Mouse (Mus musculus) kidney, adult 18-20 months (tissue): ENCODE measurements at regions not wholly inside any gene's neighbourhood (a gene's known extent, or its start where the extent isn't known, plus 50 kb on each side); places are given as distances from the start of the nearest gene placed in this dataset.
A peak's percentile ranks its signal among the peaks of the same experiment; 100 is the strongest.
"Not testable (repeated sequence)": the region's sequence is repeated elsewhere in the genome, so short reads cannot be mapped to it uniquely, and the experiment has no call there.

Experiments
- DNase-seq: peaks from one replicate; pipeline ENCODE4 v3.0.0; 2021

DNA sequence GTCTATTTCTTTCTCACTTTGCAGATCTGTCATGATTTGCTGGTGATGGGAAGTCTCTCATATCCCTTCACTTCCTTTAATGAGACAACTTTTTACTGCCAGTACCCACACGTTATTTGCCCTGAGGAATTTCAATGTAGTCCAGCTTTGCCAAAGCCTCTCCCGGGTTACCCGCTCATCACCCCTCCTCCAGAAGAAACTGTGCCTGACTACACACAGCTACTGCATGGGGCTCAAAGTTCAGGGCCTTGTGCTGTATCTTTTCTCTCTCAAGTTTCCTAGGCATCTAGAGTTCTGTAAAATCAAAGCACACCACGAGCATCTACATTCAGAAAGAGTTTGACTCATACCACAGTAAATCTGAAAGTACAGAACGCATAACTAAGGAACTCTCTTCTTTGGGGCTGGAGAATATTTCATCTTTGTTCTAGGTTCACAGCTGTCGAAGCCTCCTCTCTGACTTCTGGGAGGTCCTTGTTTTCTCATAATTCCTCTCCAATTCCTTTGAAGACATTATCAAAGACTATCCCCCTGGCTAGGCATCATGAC, 328.4 kb upstream of the Tmc3 start:
- peak; percentile 36 for DNase-seq

DNA sequence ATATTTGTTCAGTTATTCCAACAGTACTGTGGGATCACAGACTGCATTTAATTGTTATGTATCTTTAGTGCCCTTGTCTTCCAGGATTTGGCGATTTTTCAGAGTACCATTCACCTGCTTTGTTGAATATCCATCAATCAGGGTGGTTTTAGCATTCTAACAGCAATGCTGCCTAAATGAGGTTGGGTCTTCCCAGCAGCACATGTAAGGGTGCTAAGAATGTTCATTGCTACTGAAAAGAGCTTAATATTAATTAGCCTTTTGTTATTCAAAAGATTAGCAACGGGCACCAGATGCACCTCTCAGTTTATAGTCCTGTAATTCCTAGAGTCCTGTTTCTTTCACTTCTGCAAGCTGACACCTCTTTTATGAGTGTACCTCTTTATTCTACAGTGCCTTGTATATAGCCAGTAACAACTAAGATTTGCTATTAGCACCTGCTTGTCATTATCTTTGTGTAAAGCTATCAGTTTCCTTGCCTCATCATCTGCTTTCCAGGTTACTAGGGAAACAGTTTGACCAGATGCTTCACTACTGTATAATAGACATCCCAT, 326.3 kb upstream of the Tmc3 start:
- DNase-seq = no peak

DNA sequence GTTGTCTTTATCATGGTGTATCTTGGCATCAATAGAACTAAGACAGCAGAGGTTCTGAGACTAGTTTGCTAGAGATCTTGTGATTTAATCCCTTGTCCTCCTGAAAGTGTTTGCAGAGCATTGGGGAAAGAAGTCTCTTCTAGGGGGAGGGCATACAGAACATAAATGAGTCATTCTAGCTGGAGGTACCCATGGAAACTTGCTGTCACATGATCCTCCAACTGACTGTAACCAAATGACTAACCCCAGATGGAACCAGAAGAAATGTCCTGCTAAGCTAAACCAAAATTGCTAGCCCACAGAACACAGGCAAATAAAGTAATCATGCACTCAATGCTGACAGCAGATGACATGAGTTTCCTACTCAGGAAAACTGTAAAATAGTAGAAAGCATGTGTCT, 323.2 kb upstream of the Tmc3 start:
- DNase-seq = no peak

DNA sequence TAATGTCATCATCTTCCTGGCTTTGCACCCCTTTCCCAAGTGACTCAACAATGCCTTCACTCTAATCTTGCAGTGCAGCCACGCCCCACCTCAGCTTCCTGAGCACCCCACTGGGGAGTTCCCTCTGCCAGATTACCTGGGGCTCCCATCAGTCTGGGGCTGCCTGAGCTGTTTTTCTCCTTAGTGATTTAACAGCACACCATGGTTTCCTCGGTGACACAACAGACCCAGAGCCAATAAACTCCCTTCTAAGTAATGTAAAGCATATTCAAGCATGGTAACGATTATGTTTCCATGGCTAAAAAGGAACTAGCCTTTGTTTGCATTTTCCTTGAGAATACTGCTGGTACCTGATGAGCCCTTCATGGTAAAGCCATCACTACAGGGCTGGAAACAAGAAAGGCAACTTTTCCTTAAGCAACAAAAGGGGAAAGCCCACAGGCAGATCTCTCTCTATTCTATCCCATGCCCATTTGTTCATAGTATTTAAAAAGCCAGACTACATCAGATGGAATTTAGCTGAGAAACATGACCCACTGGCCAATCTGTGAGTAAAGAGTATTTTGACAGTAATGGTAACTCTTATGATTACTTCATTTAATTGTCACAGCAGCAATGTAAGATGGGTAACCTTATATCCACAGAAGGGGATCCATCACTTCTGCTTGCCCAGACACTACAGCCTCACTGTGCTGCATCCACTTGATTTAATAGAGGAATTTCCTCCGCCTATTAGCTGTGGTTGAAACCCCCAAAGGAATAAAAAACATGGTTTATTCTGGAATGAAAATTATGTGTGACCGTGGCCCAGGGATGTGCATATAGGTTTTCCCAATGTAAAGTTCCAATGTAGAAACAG, 294.6 kb upstream of the Tmc3 start:
- DNase-seq = no peak

DNA sequence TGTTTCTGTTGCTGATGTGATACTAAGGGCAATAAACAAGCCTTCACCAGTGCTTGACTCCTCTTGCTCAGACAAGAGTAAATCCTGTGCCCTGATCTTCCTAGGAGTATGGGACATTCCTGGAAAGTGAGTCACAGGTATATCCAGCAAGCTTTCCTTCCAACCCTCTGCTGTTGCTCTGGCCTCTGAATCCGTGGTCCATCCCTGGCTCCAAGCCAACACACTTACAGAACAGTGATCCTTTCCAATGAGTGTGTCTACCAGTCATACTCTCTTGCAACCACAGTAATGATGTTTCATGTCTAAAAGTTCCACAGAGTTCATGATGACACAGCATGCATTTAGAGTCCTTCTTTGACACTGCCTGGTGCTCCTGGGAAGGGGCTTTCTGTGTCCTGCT, 277.6 kb upstream of the Tmc3 start:
- DNase-seq = no peak

DNA sequence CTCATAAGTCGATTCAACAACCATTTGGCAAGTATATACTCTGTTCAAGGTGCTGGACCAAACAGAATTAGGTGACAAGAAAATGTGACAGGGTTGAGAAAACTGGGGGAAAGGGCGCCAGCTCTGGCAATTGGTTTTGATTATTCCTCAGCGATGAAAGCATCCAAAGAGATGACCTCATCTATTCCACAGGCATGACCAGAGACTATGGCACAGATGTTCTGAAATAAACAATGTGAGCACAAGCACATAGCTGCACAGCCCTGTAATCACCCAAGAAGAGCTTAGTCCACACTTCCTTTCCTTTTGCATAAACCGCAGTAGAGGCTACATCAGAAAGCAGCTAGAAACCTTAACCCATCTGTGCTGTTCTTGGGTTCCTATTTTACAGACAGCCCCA, 272.6 kb upstream of the Tmc3 start:
- DNase-seq = no peak

DNA sequence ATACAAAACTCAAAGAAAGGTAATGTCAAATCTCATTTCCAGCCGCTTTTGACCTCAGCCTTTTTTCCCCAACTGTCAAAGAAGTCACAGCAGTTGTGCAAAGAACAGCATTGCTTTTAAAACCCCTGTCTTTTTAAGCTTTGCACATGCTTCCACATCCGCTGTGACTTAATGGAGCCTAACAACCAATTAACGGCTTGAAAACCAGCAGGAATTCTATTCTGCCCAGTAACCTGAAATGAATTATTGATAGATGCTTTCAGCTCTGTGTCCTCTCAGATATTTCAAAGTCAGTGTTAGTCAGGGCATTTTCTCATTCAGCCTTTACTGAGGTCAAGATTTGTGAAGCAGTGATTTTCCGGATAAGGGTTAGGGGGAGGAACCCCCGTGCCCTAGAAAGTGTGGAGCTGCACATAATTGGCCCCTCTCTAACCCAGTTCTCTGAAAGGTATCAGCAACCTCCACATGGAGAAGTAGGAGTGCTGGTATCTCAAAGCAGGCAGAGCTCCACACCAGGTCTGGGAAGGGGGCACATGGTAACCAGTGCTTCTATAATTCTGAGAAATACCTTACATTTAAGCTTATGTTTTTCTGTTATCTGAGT, 254.8 kb upstream of the Tmc3 start:
- DNase-seq = no peak

DNA sequence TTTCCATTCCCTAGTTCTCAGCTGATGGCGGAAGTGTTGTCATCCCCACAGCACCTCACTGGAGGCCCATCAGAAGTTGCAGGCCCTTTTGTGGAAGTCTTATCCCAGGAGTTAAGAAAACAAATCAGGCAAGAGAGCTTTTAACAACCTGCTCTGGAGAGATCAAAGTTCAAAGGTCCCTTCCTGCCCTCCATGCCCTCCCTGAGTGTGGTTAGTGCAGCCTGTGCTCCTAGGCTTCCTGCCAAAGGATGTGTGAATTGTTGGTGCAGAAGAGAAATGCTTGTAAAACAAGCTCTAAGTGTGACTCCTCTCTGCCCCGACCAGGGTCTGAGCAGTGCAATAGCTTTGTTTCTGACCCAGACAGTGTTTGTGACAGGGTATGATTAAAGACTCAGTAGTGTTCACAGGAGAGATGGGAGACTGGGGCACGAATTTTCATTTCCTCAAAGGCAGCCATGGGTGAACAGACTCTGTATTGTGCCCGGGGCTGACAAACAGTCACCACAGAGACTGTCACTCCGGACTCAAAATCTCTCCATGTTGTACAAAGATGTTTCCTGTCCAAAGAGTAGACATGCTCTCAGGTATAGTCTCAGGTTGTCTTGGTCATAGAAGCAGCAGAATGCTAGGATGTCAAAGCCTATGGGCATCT, 237.5 kb upstream of the Tmc3 start:
- peak; percentile 54 for DNase-seq

DNA sequence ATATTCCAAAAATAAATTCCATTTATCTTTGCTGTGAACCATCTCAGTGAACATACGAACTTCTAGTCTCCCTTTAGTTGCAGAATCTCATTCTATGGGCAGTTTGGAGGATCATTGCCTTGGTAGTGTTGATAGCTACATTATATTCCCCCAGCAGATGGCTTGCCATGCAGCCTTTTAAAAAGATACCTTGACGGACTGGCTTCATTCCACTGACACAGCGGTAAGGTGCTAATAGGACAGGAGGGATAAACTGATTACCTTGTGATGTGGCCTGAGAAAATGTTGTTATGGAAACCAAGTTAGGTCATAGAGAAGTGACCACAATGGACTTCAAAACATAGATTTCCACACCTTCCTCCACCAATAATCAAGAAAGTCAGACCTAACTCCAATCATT, 215.5 kb upstream of the Tmc3 start:
- DNase-seq = no peak

DNA sequence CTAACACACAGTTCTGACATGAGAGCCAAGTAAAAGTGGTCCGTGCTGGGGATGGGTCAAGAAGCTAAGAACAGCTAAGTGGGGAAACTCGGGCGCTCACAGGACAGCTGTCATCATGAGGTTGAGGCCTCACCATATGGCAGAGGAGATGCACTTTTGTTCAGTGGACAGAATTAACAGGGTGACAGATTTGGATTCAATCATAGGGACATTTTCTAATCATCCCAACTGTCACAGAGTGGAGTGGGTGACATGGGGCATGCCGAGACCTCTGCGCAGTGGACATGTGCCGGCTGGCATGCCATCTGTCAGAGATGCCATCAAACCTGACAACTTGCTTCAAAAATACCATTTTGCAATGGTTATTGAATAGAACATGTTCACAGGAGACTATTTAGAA, 215.1 kb upstream of the Tmc3 start:
- no peak for DNase-seq

DNA sequence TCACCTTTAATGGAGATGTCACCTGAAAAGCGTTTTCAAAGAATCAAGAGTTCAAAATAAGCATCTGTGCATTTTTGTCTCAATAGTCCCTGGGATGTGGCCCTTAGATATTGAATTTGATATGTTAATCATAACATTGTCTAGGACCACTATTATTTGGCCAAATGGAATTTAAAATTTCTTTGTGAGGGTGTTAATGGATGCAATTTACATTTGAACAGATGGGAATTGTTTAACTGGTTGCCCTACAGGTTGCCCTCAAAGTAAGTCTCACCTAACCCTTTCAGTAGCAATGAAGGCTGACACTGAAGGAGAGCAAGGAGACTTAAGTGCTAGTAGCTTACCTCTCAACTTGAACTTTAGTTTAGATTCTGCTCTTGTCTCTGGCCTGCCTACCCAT, 207.9 kb upstream of the Tmc3 start:
- DNase-seq = no peak

DNA sequence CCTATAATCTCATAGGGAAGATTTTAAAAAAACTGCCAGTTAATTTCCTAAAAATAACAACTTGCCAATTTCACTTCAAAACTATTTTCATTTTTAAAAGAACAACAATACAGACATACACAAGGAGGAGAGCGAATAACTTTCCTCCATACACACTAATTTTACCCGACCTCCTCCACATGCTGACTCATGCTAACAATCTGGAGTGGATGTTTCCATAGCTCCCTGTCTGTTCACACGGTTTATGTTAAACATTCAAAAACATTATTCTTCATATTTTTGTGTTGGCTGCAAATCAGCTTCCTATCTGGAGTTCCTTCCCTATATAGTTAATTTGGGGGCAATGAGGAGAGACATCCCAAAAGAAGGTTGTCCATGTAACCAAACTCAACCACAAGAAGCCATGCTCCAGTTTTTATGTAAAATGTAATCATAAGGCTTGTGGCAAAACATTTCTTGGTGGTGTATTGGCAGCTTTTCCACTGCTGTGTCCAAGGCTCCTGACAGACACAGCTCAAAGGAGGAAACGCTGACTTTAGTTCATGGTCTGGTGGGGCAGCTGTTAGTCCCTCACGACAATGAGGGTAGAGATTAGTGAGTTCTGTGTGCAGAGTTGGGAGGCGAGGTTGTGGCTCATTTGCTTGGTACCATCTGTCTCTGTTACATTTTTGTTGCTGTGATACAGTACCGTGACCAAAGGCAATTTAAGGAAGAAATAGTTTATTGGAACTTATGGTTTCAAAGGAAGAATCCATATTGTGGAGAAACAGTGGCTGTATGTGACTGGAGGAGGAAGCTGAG, 203.1 kb upstream of the Tmc3 start:
- DNase-seq = no peak

DNA sequence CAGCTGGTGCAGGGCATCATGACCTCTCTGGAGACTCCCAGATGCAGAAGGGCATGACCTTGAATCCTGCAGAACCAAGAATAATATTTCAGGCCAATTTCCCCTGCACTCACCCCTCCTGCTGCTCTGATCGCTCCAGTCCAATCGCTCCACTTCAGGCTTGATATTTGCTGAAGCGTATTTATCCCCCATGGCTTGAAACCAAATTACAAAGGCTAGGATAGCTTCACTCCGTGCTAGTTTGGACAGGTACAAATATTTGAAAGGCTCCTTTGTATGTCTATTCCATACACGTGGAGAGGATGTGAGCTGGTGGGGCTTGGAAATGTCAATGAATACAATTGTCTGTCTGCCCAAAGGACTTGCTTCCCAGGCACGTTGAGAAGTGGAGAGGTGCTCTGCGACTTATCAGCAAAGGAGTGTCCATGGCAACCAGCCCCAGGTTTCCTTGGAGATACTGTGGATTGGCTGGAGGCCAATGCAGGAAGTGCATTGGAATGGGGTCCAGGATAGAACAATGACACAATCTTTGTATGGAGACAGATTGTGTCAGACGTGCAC, 201.8 kb upstream of the Tmc3 start:
- DNase-seq = no peak

DNA sequence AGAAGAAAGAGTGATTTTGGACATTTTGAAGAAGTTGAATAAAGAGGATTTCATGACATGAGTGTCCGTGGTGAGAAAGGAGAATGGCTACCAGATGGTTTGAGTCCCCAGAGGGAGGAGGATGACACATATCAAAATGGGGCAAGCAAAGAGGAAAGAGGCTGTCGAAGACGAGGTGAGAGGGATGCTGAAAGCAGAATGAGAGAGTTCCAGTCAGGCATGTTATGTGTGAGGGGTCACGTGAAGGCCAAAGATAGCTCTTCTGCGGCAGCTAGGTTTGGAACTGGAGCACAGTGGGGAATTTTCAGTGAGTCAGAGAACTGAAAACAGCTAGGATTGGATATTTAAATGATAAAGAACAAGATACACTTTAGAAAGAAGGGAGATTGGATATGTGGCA, 193.3 kb upstream of the Tmc3 start:
- no peak for DNase-seq

DNA sequence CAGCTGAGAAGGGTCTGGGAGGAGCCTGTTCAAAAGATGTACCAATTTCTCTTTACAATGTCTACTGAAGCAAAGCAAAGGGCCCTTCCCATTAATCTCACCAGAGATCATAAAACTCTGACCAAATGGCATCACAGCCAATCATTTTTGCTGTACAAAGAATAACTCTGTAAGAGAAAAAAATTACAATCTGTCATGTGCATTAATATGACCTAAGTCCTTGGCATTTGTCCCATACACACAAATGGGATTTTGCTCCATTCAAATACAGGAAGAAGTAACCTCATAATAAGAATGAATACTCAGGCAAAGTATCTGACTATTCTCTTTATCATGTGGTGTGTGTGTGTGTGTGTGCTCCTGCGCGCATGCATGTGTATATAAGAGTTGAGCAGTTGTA, 192.5 kb upstream of the Tmc3 start:
- no peak for DNase-seq

DNA sequence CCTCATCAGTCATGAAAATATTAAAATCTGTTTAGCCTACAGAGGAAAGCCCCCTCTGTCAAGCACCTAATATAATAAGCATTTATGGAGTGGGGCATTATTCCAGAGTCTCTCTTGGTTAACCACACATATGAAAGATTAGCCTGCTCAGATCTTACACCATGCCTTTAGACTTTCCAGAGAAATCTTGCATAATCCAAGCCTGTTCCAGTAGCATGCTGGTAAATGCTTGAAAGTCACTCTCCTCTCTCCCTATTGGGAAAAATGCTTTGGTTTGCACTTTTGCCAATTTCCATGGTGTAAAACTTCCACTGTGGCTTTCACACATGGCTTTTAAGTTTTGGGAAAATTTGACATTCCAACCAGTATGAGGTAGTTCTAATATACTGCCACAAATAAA, 192.1 kb upstream of the Tmc3 start:
- DNase-seq = no peak

DNA sequence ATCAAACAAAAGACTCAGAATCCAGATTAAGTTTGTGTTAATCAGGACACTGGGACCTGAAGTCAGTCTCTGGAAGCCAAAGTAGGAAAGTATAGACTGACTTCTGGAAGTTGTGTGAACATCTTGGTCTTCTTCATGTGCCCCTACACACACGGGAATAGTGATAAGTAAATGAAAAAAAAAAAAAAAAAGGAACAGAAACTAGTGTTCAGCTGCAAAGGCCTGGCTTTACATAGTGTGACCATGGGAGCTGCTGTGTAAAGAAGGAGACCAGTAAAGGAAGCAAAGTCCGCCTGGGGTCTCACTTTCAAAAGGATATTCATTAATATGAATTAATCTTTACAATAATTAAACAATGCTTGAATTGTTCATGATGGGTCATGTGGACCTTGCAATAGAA, 190.6 kb upstream of the Tmc3 start:
- no peak for DNase-seq

DNA sequence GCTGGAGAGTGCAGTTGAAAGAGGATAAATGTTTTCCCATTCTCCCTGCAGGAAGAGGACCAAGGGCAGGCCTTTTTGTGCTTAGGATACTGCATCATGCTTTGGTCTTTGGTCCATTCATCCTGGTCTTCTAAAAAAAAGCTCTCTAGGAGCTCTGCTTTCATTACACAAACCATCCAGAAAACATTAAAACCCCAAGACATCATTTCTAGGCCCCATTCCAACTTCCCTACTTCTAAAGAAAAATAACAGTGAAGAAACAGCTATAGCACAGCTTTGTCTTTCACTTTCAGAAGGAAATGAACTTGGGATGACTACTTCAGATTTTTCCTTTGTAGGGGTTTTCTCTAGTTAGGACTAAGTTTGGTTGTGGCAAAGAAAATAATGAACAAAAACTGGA, 185.1 kb upstream of the Tmc3 start:
- no peak for DNase-seq

DNA sequence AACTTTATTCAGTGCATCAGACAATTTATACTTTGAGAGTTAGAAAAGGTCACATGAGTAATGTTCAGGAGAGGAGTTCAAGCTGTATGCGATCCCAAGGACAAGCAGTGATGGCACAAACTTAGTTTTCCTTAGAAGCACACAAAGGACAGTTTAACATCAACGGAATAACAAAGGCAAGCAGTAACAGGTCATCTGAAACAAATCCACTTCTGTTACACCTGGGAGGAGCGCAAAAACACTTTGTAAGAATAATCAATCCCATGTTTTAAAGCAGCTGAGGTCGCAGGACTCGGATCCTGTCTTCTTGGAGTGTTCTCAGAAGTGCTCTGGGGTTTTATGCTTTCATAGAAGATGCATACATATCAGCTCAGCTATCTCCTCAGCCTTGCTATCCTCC, 183.7 kb upstream of the Tmc3 start:
- DNase-seq = no peak

DNA sequence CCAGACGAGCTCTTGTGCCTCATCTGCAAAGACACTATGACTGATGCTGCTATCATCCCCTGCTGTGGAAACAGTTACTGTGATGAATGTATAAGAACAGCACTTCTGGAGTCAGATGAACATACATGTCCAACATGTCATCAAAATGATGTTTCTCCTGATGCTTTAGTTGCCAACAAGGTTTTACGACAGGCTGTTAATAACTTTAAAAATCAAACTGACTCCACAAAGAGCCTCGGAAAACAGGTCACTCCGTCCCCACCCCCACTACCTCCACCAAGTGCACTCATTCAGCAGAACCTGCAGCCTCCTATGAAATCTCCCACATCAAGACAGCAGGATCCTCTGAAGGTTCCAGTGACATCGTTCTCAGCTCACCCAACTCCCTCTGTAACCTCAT, 172.0 kb upstream of the Tmc3 start:
- not testable (repeated sequence) for DNase-seq

DNA sequence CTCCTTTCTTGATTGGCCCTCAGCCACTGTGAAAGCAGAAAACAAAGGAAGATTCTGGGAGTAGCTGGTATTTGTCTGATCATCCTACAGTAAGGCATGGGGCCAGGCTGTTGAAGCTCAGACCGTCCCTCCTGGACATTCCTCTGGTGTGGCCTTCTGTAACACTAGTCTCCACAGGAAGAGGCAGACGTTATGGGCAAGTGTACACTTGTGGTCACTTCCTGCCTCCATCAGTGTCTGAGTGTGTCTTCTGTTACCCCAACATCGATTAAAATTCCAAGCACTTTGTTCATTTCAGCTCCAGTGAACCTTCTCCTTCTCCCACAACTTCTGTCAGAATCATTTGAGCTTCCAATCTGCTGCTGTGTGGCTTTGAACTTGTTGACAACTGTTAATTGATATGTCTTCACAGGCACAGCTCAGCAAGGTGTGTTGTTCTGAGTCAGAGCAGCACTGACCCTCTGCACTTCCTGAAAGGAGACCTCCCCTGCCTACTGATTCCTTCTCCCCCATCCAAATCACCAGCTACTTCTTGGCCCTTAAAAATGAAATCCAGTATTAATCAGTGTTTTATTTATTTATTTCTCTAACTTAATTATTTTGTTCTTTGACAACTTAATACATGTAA, 154.7 kb upstream of the Tmc3 start:
- no peak for DNase-seq

DNA sequence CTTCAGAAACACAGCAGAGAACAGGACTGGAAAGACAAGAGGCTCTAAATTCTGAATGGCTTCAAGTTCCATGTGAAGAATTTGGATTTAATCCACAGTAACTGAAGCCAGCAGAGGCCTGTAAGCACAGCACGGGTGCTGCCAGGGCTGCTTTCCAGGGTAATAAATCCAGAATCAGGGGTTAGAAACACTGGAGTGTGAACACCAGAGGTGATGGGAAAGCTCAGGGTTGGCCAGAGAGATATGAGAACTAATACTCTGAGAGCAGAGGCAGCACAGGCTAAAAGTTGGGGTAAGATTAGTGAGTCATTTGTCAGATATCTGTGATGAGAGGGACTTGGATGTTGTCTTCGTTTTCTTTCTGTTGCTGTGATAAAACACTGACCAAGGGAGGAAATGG, 153.6 kb upstream of the Tmc3 start:
- no peak for DNase-seq
